Mouse (Mus musculus) olfactory bulb, adult 2 months (tissue): ENCODE data around the gene St3gal3.

ENCODE experiments used
- CTCF ChIP-seq: fragments of 200-500 bp; IDR thresholded peaks from 2 replicates; pipeline ENCODE4 v1.5.1; 2012; ENCODE audit warnings: low read depth, mild to moderate bottlenecking, low read length, moderate library complexity; ENCODE audit not compliant: insufficient read depth
- POLR2A ChIP-seq: fragments of 200-500 bp; IDR thresholded peaks from 2 replicates; pipeline ENCODE4 v1.6.1; 2012; ENCODE audit warnings: mild to moderate bottlenecking, low read depth, low read length, moderate library complexity; ENCODE audit not compliant: insufficient read depth

- TF ChIP-seq CTCF (no peak), POLR2A (no peak)
Measured at GRCm38 (mm10) chr4:118077293-118077752, 57.4 kb downstream of the St3gal3 start.
